ENCODE assay signal across 8 mouse cellular contexts in the genomic region with DNA sequence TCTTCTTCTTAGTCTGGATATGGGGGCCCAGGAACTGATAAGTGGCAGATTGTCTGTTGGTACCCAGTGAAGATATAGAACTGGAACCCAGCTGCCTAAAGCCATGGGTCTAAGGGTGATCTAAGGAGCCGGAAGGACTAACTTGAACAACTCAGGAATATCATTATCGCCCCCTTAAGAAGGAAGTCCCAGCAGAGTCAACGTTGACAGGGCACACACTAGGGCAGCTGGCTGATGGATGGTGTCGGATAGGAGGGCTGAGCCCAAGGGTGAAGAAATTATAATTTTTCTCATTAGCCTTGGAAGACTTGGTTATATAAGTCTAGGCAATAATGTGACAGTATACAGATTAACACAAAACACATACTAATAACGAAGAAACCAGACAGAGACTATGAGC. TPM values are rescaled to one million over a fixed set of nuclear protein-coding genes. Genes with fewer than 3 reads are reported as not detected.
DNase-seq lines count a peak whose midpoint lies in the region; ATAC-seq and TF ChIP-seq lines count a peak whose summit lies in the region.

No protein-coding gene starts in this region.

- no peaks in the 10 kb centered on the region; the same call in 1 of the 2 replicates for H3K36me3 ChIP-seq in kidney, embryonic 14.5 days (ENCODE audit: control insufficient read depth, insufficient read depth, low read length)
- no peaks in the 10 kb centered on the region for H3K36me3 ChIP-seq in embryonic facial prominence, embryonic 15.5 days
- H3K36me3 ChIP-seq in intestine, postnatal 0 days (ENCODE audit: control insufficient read depth, insufficient read depth): no peaks in the 10 kb centered on the region
- H3K36me3 ChIP-seq in neural tube, embryonic 12.5 days: no peaks in the 10 kb centered on the region

- peak overlapping the region; percentile 79 for H3K4me2 ChIP-seq in kidney, embryonic 14.5 days (replicated peaks; ENCODE audit: low read depth, low read length)
- peak overlapping the region; percentile 63 for H3K4me2 ChIP-seq in embryonic facial prominence, embryonic 15.5 days (replicated peaks)
- H3K4me2 ChIP-seq in intestine, postnatal 0 days (replicated peaks; ENCODE audit: low read depth): peak overlapping the region; percentile 87
- peak overlapping the region; percentile 84 for H3K4me2 ChIP-seq in neural tube, embryonic 12.5 days (replicated peaks)

- DNase-seq in kidney, adult 9 months: no peak
- no peak for DNase-seq in layer of hippocampus, adult 9-11 months
- DNase-seq in spleen, postnatal 4 days (ENCODE audit: low spot score in 2 of 2): no peak
- DNase-seq in urinary bladder, postnatal 10 days (ENCODE audit: low spot score): no peak

- peak overlapping the region; percentile 85; the same call in 1 of the 2 replicates for H3K9ac ChIP-seq in kidney, embryonic 14.5 days (ENCODE audit: low read depth, low read length)
- no peak overlapping the region for H3K9ac ChIP-seq in embryonic facial prominence, embryonic 15.5 days
- no peak overlapping the region for H3K9ac ChIP-seq in intestine, postnatal 0 days (ENCODE audit: low read depth, low read length)
- no peak overlapping the region for H3K9ac ChIP-seq in neural tube, embryonic 12.5 days

- peak overlapping the region; percentile 68 for H3K4me3 ChIP-seq in kidney, embryonic 14.5 days (ENCODE audit: low read length)
- H3K4me3 ChIP-seq in embryonic facial prominence, embryonic 15.5 days (replicated peaks): peak overlapping the region; percentile 70
- peak overlapping the region; percentile 88; the same call in 1 of the 2 replicates for H3K4me3 ChIP-seq in intestine, postnatal 0 days (ENCODE audit: low read depth, low read length)
- peak overlapping the region; percentile 83; the same call in 1 of the 2 replicates for H3K4me3 ChIP-seq in neural tube, embryonic 12.5 days

- ATAC-seq in kidney, embryonic 14.5 days (ENCODE audit: low FRiP score, low TSS enrichment): no peak
- ATAC-seq in embryonic facial prominence, embryonic 15.5 days (ENCODE audit: insufficient number of reproducible peaks, low FRiP score, low TSS enrichment, low read depth): no peak
- no peak for ATAC-seq in intestine, postnatal 0 days
- no peak for ATAC-seq in neural tube, embryonic 12.5 days (ENCODE audit: low FRiP score, low read depth)

- no peak overlapping the region for H3K27ac ChIP-seq in kidney, embryonic 14.5 days (ENCODE audit: low read depth, low read length)
- H3K27ac ChIP-seq in embryonic facial prominence, embryonic 15.5 days (replicated peaks): peak overlapping the region; percentile 88
- H3K27ac ChIP-seq in intestine, postnatal 0 days (ENCODE audit: low read depth, low read length): no peak overlapping the region
- H3K27ac ChIP-seq in neural tube, embryonic 12.5 days: no peak overlapping the region

- no peak for TF ChIP-seq CTCF in intestine, postnatal 0 days (IDR thresholded peaks at IDR 0.05; ENCODE audit: low read depth)

- no peaks in the 10 kb centered on the region for H3K27me3 ChIP-seq in kidney, embryonic 14.5 days (ENCODE audit: control insufficient read depth, insufficient read depth, low read length)
- H3K27me3 ChIP-seq in embryonic facial prominence, embryonic 15.5 days: no peaks in the 10 kb centered on the region
- H3K27me3 ChIP-seq in intestine, postnatal 0 days (replicated peaks; ENCODE audit: control insufficient read depth, insufficient read depth, low read length): no peaks in the 10 kb centered on the region
- no peaks in the 10 kb centered on the region for H3K27me3 ChIP-seq in neural tube, embryonic 12.5 days (replicated peaks)

- no peaks in the 10 kb centered on the region for H3K9me3 ChIP-seq in kidney, embryonic 14.5 days (ENCODE audit: control insufficient read depth, low read length)
- H3K9me3 ChIP-seq in embryonic facial prominence, embryonic 15.5 days (replicated peaks): no peaks in the 10 kb centered on the region
- no peaks in the 10 kb centered on the region for H3K9me3 ChIP-seq in intestine, postnatal 0 days (ENCODE audit: control insufficient read depth)
- H3K9me3 ChIP-seq in neural tube, embryonic 12.5 days: no peaks in the 10 kb centered on the region

- 77% methylated on average over 5 of the region's 5 CpGs for WGBS in kidney, embryonic 14.5 days
- whole genome bisulfite sequencing in embryonic facial prominence, embryonic 15.5 days: 68% methylated on average over 5 of the region's 5 CpGs
- WGBS in intestine, postnatal 0 days: 67% methylated on average over 5 of the region's 5 CpGs
- WGBS in neural tube, embryonic 12.5 days: 69% methylated on average over 5 of the region's 5 CpGs

- H3K4me1 ChIP-seq in kidney, embryonic 14.5 days (ENCODE audit: control insufficient read depth, insufficient read depth, low read length): peaks cover 55% of the 10 kb centered on the region
- H3K4me1 ChIP-seq in embryonic facial prominence, embryonic 15.5 days: peaks cover 65% of the 10 kb centered on the region
- H3K4me1 ChIP-seq in intestine, postnatal 0 days (replicated peaks; ENCODE audit: control insufficient read depth, insufficient read depth, low read length): peaks cover 16% of the 10 kb centered on the region; the same call in 1 of the 2 replicates
- peaks cover 54% of the 10 kb centered on the region for H3K4me1 ChIP-seq in neural tube, embryonic 12.5 days

RNA-seq across cellular contexts. Expression of a gene that starts 2.0 kb away (rescaled TPM):
- 145 and 179 TPM in 2 replicates for polyA plus RNA-seq in kidney, embryonic 14.5 days (2014; fragmentation: Nextera tagmentation; extraction: Ambion mirVana)
- polyA plus RNA-seq in embryonic facial prominence, embryonic 15.5 days (2015; fragmentation: Nextera tagmentation; extraction: Ambion mirVana): 283 and 290 TPM in 2 replicates
- 112 and 113 TPM in 2 replicates for polyA plus RNA-seq in intestine, postnatal 0 days (2015; fragmentation: Nextera tagmentation; extraction: Ambion mirVana)
- polyA plus RNA-seq in neural tube, embryonic 12.5 days (2016; fragmentation: Nextera tagmentation; extraction: Ambion mirVana): 131 and 138 TPM in 2 replicates

RNA-seq across cellular contexts. Expression of a gene that starts 32.2 kb away (rescaled TPM):
- 0.85 and 1.7 TPM in 2 replicates for polyA plus RNA-seq in kidney, embryonic 14.5 days (2014; fragmentation: Nextera tagmentation; extraction: Ambion mirVana)
- polyA plus RNA-seq in embryonic facial prominence, embryonic 15.5 days (2015; fragmentation: Nextera tagmentation; extraction: Ambion mirVana): 0.45 and 1.2 TPM in 2 replicates
- 0.13 and 0.22 TPM in 2 replicates for polyA plus RNA-seq in intestine, postnatal 0 days (2015; fragmentation: Nextera tagmentation; extraction: Ambion mirVana)
- 1.0 and 1.6 TPM in 2 replicates for polyA plus RNA-seq in neural tube, embryonic 12.5 days (2016; fragmentation: Nextera tagmentation; extraction: Ambion mirVana)
